Mouse (Mus musculus): Measurements from ENCODE around the gene Lif. TPM values are rescaled to one million over a fixed set of nuclear protein-coding genes. Genes with fewer than 3 reads are reported as not detected.

Lif gene
- polyA plus RNA-seq, 1 experiment, result not detected

DNA sequence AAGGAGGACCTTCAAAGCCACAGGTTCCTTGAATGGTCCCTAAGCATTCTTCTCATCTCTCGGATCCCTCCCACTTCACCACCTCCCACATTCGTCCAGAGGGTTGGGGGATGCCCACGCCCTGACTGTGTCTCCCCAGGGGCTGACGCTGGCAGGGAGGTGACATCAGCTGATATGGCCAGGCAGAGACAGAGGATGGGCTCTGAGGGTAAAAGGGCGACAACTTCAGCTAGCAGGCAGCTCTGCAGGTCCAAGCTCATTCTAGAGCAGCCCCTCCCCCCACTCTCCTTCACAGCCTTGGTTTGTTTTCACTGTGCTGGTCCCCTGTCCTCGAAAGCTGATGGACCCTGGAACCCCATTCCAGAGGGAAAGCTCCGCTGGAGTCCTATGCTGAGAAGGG lies 41.3 kb downstream of the Lif start:
- peaks cover 12% of the 10 kb centered on the region for H3K4me1 ChIP-seq (ENCODE audit: control insufficient read depth)
- peaks cover 26% of the 10 kb centered on the region for H3K27me3 ChIP-seq (ENCODE audit: control insufficient read depth)
- no peak overlapping the region for H3K4me3 ChIP-seq (replicated peaks)

GRCm38 (mm10) chr11:4299191-4299590 lies 41.8 kb downstream of the Lif start:
- H3K9me3 ChIP-seq (ENCODE audit: control insufficient read depth, low read length), result no peaks in the 10 kb centered on the region
- H3K4me1 ChIP-seq (ENCODE audit: control insufficient read depth), result peaks cover 9% of the 10 kb centered on the region
- TF ChIP-seq TAL1 (IDR thresholded peaks at IDR 0.05; ENCODE audit: low read length) (no peak), GATA1 (IDR thresholded peaks at IDR 0.05; ENCODE audit: low read length) (no peak)
- H3K27me3 ChIP-seq (ENCODE audit: control insufficient read depth), result peaks cover 20% of the 10 kb centered on the region
- H3K4me3 ChIP-seq (replicated peaks), result no peak overlapping the region
- H3K36me3 ChIP-seq (ENCODE audit: control insufficient read depth), result no peaks in the 10 kb centered on the region

More for the DNA sequence above, 41.3 kb downstream of the Lif start:
- H3K9me3 ChIP-seq (ENCODE audit: control insufficient read depth, low read length), result no peaks in the 10 kb centered on the region
- no peak for TF ChIP-seq TAL1 (IDR thresholded peaks at IDR 0.05; ENCODE audit: low read length)
- TF ChIP-seq GATA1 (IDR thresholded peaks at IDR 0.05; ENCODE audit: low read length), result no peak
- H3K36me3 ChIP-seq (ENCODE audit: control insufficient read depth), result no peaks in the 10 kb centered on the region

- H3K27me3 ChIP-seq (ENCODE audit: control insufficient read depth), result peaks cover 13% of the 10 kb centered on the region
- TF ChIP-seq GATA1 (IDR thresholded peaks at IDR 0.05; ENCODE audit: low read length), result no peak
- TF ChIP-seq TAL1 (IDR thresholded peaks at IDR 0.05; ENCODE audit: low read length), result no peak
- no peaks in the 10 kb centered on the region for H3K9me3 ChIP-seq (ENCODE audit: control insufficient read depth, low read length)
- no peak overlapping the region for H3K4me3 ChIP-seq (replicated peaks)
- no peaks in the 10 kb centered on the region for H3K36me3 ChIP-seq (ENCODE audit: control insufficient read depth)
- peaks cover 6% of the 10 kb centered on the region for H3K4me1 ChIP-seq (ENCODE audit: control insufficient read depth)
These were observed 42.5 kb downstream of the Lif start for GRCm38 (mm10) chr11:4299735-4300474.

DNA sequence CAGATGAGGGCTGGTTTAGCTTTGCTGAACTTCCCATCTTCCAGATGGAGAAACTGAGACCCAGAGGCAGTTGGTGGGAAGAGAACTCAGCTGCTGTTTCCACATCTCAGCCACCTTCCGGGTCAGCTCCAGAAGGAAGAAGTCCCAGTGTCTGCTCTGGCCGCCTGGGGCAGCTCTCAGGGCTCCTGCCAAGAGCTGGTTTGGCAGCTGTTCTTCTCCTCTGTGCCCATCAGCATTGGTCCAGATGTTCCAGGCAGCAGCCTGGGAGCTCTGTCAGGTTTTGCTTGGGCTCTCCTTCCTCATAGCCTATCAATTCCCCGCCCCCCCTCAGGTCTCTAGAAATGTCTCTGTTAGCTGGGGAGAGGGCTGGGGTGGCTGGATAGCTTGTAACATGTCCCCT lies 43.3 kb downstream of the Lif start:
- no peak overlapping the region for H3K4me3 ChIP-seq (replicated peaks)
- H3K9me3 ChIP-seq (ENCODE audit: control insufficient read depth, low read length), result no peaks in the 10 kb centered on the region
- peaks cover 9% of the 10 kb centered on the region for H3K27me3 ChIP-seq (ENCODE audit: control insufficient read depth)
- peaks cover 6% of the 10 kb centered on the region for H3K4me1 ChIP-seq (ENCODE audit: control insufficient read depth)
- H3K36me3 ChIP-seq (ENCODE audit: control insufficient read depth), result no peaks in the 10 kb centered on the region
- TF ChIP-seq GATA1 (IDR thresholded peaks at IDR 0.05; ENCODE audit: low read length), result no peak
- TF ChIP-seq TAL1 (IDR thresholded peaks at IDR 0.05; ENCODE audit: low read length), result no peak

DNA sequence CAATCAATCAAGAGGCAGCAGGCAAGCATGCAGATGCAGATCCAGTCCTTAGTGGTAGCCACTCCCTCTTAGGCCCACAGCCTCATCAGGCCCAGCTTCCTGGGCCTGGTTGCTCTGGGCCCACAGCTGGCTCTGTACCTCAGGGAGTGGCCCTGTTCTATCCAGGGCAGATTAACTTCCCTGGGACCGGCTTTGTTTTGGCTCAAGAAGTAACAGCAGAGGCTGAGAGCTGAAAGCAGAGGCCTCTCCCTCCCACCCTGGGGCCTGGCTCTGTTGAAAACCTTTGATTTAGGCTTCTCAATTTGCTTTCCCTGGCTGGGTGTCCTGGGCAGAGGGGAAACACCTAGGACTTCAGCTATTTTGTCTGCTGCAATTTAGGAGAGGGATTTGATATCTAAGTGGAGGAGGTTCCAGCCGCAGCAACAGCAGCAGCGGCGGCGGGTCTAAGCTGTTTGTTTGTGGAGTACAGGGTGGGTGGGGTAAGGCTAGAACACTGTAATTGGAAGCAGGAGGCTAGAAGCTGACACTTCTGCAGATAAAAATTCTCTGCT lies 45.1 kb downstream of the Lif start:
- Histone ChIP-seq H3K4me3 (replicated peaks) (no peak overlapping the region), H3K4me1 (ENCODE audit: control insufficient read depth) (peaks cover 6% of the 10 kb centered on the region), H3K9me3 (ENCODE audit: control insufficient read depth, low read length) (no peaks in the 10 kb centered on the region), H3K36me3 (ENCODE audit: control insufficient read depth) (no peaks in the 10 kb centered on the region), H3K27me3 (ENCODE audit: control insufficient read depth) (peaks cover 4% of the 10 kb centered on the region; the same call in 1 of the 2 replicates)
- TF ChIP-seq TAL1 (IDR thresholded peaks at IDR 0.05; ENCODE audit: low read length), result no peak
- TF ChIP-seq GATA1 (IDR thresholded peaks at IDR 0.05; ENCODE audit: low read length), result no peak

DNA sequence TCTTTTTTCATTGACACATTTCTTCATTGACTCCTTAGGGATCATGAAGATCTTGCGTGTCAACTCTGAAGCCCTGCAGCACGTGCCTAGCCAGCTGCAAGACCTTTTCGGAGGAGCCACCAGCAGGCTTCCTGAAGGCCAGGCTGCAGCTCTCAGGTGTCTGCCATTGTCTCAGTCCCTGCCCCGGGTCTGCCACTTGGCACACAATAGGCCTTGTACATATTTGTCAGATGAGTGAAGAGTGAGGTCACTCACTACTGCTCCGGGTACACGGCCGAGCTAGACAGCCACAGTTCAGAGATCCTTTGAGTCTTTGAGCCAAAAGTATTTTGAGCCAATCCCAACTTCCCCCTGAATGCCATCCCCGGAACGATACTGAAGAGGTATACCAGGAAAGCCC lies 45.7 kb downstream of the Lif start:
- no peaks in the 10 kb centered on the region for H3K36me3 ChIP-seq (ENCODE audit: control insufficient read depth)
- no peak for TF ChIP-seq GATA1 (IDR thresholded peaks at IDR 0.05; ENCODE audit: low read length)
- no peak for TF ChIP-seq TAL1 (IDR thresholded peaks at IDR 0.05; ENCODE audit: low read length)
- H3K27me3 ChIP-seq (ENCODE audit: control insufficient read depth), result peaks cover 4% of the 10 kb centered on the region; the same call in 1 of the 2 replicates
- H3K4me1 ChIP-seq (ENCODE audit: control insufficient read depth), result peaks cover 4% of the 10 kb centered on the region
- H3K4me3 ChIP-seq (replicated peaks), result no peak overlapping the region
- H3K9me3 ChIP-seq (ENCODE audit: control insufficient read depth, low read length), result no peaks in the 10 kb centered on the region

DNA sequence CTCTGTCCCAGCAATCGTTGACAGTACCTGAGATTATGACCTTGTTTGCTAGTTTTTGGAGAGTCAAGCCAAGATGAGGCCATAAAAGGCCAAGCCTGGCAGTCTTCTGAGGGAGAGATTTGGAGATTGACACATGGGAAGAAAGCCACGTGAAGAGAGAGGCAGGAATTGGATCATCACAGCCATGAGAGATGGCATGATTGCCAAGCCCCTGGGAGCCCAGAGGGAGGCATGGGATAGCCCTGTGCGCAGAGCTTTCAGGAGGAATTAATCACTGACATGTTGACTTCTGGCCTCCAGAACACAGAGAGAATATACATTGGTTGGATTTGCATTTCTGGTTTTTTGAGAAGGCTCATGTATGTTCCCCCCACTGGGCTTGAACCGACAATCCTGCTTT lies 46.8 kb downstream of the Lif start:
- H3K4me1 ChIP-seq (ENCODE audit: control insufficient read depth), result no peaks in the 10 kb centered on the region; the same call in 1 of the 2 replicates
- TF ChIP-seq TAL1 (IDR thresholded peaks at IDR 0.05; ENCODE audit: low read length), result no peak
- TF ChIP-seq GATA1 (IDR thresholded peaks at IDR 0.05; ENCODE audit: low read length), result no peak

GRCm38 (mm10) chr11:4305090-4305489 lies 47.7 kb downstream of the Lif start:
- Histone ChIP-seq H3K4me1 (ENCODE audit: control insufficient read depth) (no peaks in the 10 kb centered on the region; the same call in 1 of the 2 replicates), H3K27me3 (ENCODE audit: control insufficient read depth) (no peaks in the 10 kb centered on the region), H3K4me3 (replicated peaks) (no peak overlapping the region), H3K36me3 (ENCODE audit: control insufficient read depth) (no peaks in the 10 kb centered on the region), H3K9me3 (ENCODE audit: control insufficient read depth, low read length) (no peaks in the 10 kb centered on the region)
- no peak for TF ChIP-seq GATA1 (IDR thresholded peaks at IDR 0.05; ENCODE audit: low read length)
- TF ChIP-seq TAL1 (IDR thresholded peaks at IDR 0.05; ENCODE audit: low read length), result no peak

More for the DNA sequence above, 46.8 kb downstream of the Lif start:
- no peaks in the 10 kb centered on the region for H3K9me3 ChIP-seq (ENCODE audit: control insufficient read depth, low read length)
- H3K4me3 ChIP-seq (replicated peaks), result no peak overlapping the region
- H3K36me3 ChIP-seq (ENCODE audit: control insufficient read depth), result no peaks in the 10 kb centered on the region
- H3K27me3 ChIP-seq (ENCODE audit: control insufficient read depth), result peaks cover 4% of the 10 kb centered on the region; the same call in 1 of the 2 replicates

DNA sequence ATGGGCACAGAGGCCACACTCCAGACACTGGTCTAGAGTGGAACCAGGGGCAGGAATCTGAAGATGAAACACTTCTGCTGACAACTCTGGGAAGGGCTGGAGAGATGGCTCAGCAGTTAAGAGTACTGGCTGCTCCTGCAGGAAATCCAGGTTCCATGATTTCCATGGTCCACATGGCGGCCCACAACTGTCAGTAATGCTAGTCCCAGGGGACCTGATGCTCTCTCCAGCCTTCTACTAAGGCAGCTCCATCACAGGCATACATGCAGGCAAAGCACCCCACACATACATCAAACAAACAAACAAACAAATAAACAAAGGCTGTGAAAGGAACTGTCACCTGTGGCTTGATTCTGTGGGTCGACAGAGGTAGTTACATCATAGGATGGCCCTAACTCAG lies 48.7 kb downstream of the Lif start:
- H3K4me3 ChIP-seq (replicated peaks), result no peak overlapping the region

More for the DNA sequence above, 48.7 kb downstream of the Lif start:
- Histone ChIP-seq H3K4me1 (ENCODE audit: control insufficient read depth) (no peaks in the 10 kb centered on the region; the same call in 1 of the 2 replicates), H3K36me3 (ENCODE audit: control insufficient read depth) (no peaks in the 10 kb centered on the region), H3K9me3 (ENCODE audit: control insufficient read depth, low read length) (no peaks in the 10 kb centered on the region), H3K27me3 (ENCODE audit: control insufficient read depth) (no peaks in the 10 kb centered on the region)
- no peak for TF ChIP-seq TAL1 (IDR thresholded peaks at IDR 0.05; ENCODE audit: low read length)
- TF ChIP-seq GATA1 (IDR thresholded peaks at IDR 0.05; ENCODE audit: low read length), result no peak
